Mouse (Mus musculus) liver, embryonic 16.5 days (tissue): ENCODE data around the gene Ppp1ca. TPM values are rescaled to one million over a fixed set of nuclear protein-coding genes. Genes with fewer than 3 reads are reported as not detected.

Experiments used
- ATAC-seq: fragments of 200-750 bp; cut with Nextera tagmentation; 2 replicates; pipeline ENCODE4 v1.8.0; 2017; ENCODE audit warnings: low read depth, mild to moderate bottlenecking, moderate number of reproducible peaks, moderate library complexity
- H3K27ac ChIP-seq: fragments of 300-500 bp; sonication (generic); 2 replicates; pipeline ENCODE4 v1.5.1; 2014; ENCODE audit warnings: mild to moderate bottlenecking, low read length
- H3K27me3 ChIP-seq: fragments of 300-500 bp; sonication (generic); 2 replicates; pipeline ENCODE4 v1.6.1; 2014; ENCODE audit warnings: low read depth, low read length, mixed read lengths; ENCODE audit not compliant: control insufficient read depth, insufficient read depth
- H3K36me3 ChIP-seq: fragments of 300-500 bp; sonication (generic); 2 replicates; pipeline ENCODE4 v1.6.1; 2014; ENCODE audit warnings: mild to moderate bottlenecking; ENCODE audit not compliant: control insufficient read depth, insufficient read depth
- H3K4me1 ChIP-seq: fragments of 300-500 bp; sonication (generic); 2 replicates; pipeline ENCODE4 v1.6.1; 2014; ENCODE audit warnings: low read depth, low read length, mixed read lengths; ENCODE audit not compliant: control insufficient read depth
- H3K4me2 ChIP-seq: fragments of 300-500 bp; sonication (generic); 2 replicates; pipeline ENCODE4 v1.6.1; 2014; ENCODE audit warnings: low read depth, low read length, mixed read lengths
- H3K4me3 ChIP-seq: fragments of 300-500 bp; sonication (generic); 2 replicates; pipeline ENCODE4 v1.5.1; 2014; ENCODE audit warnings: low read depth, mild to moderate bottlenecking, low read length
- H3K9ac ChIP-seq: fragments of 300-500 bp; sonication (generic); 2 replicates; pipeline ENCODE4 v1.6.1; 2014; ENCODE audit warnings: low read depth, low read length
- H3K9me3 ChIP-seq: fragments of 300-500 bp; sonication (generic); replicated peaks from 2 replicates; pipeline ENCODE4 v1.6.1; 2016; ENCODE audit warnings: low read length; ENCODE audit not compliant: control insufficient read depth
- WGBS: fragments of 180-500 bp; shearing (Covaris S2); extraction: QIAGEN DNeasy Blood & Tissue Kit; methylation state at CpG from one replicate; pipeline ENCODE4 v1.1.7; 2014; ENCODE audit not compliant: insufficient replicate concordance; 5-methylcytosine and 5-hydroxymethylcytosine counted together
- polyA plus RNA-seq: library from polyadenylated mRNA; unstranded; fragments of >200 nt; fragmentation: Nextera tagmentation; extraction: Ambion mirVana; gene quantifications from 2 replicates; pipeline ENCODE4 v1.2.1, GENCODE M21; 2015

Ppp1ca gene
- polyA plus RNA-seq, 1 experiment from 2014 or later, result 380 TPM

DNA sequence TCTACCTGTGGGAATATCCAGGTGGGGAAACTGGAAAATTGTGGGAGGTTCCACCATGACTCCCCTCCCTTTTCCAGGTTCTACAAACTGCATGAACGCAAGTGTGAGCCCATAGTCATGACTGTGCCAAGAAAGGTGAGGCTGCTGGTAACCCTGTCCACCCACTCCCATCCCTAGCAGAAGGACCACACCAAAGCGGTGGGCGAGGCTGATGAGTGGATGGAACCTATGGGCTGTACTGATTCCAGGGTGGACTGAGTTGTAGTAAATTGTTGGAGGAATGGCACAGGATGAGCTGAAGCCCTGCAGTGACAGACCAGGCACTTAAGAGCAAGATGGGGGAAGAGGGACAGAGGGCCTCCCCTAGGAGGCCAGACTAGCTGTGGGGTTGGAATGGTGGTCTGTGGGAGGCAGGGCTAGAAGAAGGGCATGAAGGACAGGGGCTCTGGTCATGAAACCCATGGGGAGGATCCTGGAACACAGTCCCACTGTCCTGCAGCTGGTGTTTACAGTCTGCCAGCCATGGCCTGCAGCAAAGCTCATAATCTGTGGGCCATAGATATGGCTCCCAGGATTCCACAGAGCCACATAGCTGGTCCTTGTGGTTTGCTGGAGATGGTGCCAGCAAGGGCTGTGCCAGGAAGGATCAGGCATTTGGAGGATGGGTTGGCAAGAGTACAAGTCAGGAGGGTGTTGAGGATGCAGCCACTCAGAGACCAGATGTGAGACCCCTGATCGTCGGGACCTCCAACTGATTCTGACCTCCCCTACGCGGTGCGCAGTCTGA lies 39.2 kb upstream of the Ppp1ca start:
- Histone ChIP-seq H3K9ac (no peak overlapping the region), H3K27ac (no peak overlapping the region), H3K4me3 (no peak overlapping the region), H3K27me3 (no peaks in the 10 kb centered on the region), H3K4me2 (no peak overlapping the region), H3K36me3 (no peaks in the 10 kb centered on the region; the same call in none of the 2 replicates), H3K4me1 (peaks cover 28% of the 10 kb centered on the region), H3K9me3 (no peaks in the 10 kb centered on the region)
- ATAC-seq, result no peak
- WGBS, result 86% methylated on average over 8 of the region's 8 CpGs

DNA sequence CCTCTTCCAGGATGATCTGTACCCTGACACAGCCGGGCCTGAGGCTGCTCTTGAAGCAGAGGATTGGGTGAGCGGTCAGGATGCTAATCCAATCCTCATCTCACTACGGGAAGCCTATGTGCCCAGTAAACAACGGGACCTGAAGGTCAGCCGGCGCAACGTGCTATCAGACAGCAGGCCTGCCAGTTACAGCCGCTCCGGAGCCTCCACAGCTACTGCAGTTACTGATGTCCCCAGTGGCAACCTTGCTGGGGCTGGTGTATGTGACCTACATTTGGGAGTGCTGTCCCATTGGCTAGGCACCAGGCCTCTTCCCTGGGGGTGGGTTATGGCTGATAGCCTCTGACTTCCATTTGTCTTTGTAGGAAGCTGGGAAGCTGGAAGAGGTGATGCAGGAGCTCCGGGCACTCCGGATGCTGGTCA lies 38.6 kb upstream of the Ppp1ca start, which contains the start of gene Ptprcap:
Gene Ptprcap, plus strand, starts transcription at position 373 of the 423 bp plus-strand sequence.
- peak within 1 kb of the TSS; percentile 12; the same call in 1 of the 2 replicates for H3K27ac ChIP-seq
- no peaks in the 10 kb centered on the region for H3K27me3 ChIP-seq
- H3K36me3 ChIP-seq, result peaks cover 3% of the 10 kb centered on the region
- H3K4me3 ChIP-seq, result peak within 1 kb of the TSS; percentile 3
- H3K4me1 ChIP-seq, result peaks cover 22% of the 10 kb centered on the region
- 75% methylated on average over 11 of the region's 11 CpGs for WGBS
- H3K4me2 ChIP-seq, result no peak within 1 kb of the TSS
- H3K9ac ChIP-seq, result no peak within 1 kb of the TSS
- no peaks in the 10 kb centered on the region for H3K9me3 ChIP-seq
- no peak for ATAC-seq

DNA sequence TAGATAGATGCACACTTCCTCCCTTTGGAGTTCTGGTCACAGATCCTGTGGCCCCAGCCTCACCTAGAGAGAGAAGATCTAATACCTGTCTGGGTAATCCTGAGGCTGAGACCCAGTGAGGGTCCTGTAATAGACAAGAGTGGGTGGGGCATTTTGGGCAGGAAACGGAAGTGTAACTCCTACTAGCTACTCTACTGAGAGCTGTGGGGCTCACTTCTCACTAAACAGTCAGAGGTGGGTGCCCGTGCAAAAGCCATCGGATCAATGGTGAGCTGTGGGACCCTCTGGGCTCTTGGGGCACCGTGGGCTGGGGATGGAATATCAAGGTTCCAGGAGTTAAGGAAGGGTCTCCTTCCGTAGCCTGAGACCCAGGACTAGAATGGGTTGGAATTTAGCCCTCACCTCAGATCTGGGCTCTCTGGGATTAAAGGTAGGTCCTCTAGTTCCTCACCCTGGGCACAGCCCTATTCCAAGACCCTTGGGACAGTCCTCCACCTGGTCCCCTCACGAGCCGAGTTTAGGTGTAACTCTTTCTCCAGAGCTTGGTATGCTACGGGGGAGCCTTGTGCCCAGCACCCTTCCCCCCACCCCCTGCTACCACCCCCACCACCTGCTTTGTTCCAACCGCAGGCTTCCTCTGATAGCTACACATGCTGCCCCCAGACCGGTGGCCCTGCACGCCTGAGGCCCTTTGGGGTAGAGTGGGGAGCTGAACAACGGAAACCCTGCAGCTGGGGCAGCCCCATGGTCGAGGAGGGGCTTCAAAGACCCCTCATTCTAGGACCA lies 37.2 kb upstream of the Ppp1ca start:
- ATAC-seq, result 0 out of 2 replicates have a peak, but pooled peaks have one; percentile 24
- Histone ChIP-seq H3K4me2 (peak overlapping the region; percentile 10; the same call in 1 of the 2 replicates), H3K9ac (peak overlapping the region; percentile 33; the same call in 1 of the 2 replicates), H3K4me3 (peak overlapping the region; percentile 3), H3K36me3 (peaks cover 7% of the 10 kb centered on the region), H3K4me1 (peaks cover 10% of the 10 kb centered on the region), H3K9me3 (no peaks in the 10 kb centered on the region), H3K27ac (peak overlapping the region; percentile 14), H3K27me3 (no peaks in the 10 kb centered on the region)
- WGBS, result 26% methylated on average over 13 of the region's 13 CpGs

DNA sequence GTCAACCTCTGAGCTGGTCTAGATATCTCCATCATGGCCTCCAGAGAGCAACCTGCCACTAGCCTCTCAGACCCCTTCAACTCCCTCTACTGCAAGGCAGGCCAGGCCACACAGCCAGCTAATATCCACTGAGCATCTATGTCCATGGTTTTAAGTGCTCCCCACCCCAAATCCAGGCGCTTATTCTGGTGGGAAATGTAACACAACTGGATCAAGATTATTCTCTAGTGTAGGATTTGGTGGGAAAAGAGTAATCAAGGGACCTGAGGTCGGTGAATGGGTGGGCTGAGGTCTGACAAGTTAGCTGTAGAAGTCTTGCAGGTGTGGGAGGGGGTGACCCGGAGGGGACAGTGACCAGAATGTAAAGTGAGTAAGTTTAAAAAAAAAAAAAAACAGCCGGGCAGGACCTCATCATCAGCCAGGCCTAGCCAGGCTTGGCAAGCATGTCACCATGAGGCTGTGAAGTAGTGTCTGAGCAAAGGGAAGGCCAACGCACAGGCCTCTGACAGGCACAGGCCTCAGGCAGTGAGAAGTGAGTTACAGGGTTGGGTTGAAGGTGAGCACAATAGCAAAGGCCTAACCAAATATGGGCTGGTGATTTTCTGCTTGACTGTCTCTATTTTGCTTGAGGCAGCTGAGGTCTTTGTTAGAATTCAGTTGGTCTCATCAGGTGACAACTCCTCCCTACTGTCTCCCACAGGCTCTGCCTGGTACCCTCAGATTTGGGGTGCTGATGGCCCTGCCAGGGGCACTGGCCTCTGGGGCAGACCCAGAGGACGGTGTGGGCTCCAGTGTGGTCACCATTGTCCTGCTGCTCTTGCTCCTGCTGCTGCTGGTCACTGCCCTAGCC lies 36.4 kb upstream of the Ppp1ca start:
- Histone ChIP-seq H3K4me2 (0 out of 2 replicates have a peak overlapping the region, but pooled peaks have one; percentile 10), H3K4me1 (peaks cover 9% of the 10 kb centered on the region), H3K36me3 (peaks cover 7% of the 10 kb centered on the region), H3K27ac (peak overlapping the region; percentile 31), H3K9ac (peak overlapping the region; percentile 33; the same call in 1 of the 2 replicates), H3K4me3 (peak overlapping the region; percentile 3), H3K27me3 (no peaks in the 10 kb centered on the region), H3K9me3 (no peaks in the 10 kb centered on the region)
- 39% methylated on average over 6 of the region's 6 CpGs for WGBS
- no peak for ATAC-seq

DNA sequence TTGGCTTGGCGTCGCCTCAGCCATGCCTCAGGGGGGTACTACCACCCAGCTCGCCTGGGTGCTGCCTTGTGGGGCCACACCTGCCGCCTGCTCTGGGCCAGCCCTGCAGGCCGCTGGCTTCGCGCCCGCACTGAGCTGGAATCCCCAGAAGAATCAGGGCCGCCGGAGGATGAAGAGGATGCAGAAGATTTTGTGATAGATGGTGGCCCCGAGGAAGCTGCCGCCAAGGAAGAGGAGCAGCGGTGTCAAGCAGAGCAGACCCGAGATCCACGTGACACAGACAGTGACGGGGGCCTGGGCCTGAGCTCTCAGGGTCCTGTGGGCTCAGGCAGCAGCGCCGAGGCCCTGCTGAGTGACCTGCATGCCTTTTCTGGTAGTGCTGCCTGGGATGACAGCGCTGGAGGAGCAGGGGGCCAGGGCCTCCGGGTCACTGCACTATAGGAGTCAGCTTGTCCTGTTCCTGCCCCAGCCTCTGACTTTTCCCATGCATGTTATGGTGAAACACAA lies 35.7 kb upstream of the Ppp1ca start:
- no peak overlapping the region for H3K9ac ChIP-seq
- ATAC-seq, result no peak

DNA sequence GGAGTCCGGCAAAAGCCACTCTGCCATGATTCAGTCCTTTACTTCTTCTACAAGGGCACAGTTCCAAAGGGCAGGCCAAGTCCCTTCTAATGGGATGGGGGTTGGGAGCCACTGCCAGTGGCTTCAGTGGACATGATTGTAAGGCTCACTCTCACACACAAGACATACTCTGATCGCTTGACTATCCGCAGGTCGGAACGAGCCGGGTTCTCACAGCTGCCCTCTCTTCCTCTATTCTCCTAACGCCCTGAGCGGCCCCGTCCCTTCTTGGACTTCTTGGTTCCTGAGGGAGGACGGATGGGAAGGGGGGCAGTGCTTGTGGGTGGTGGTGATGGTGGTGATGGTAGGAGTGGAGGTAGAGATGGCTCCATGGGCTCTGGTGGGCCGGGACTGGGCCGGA lies 35.1 kb upstream of the Ppp1ca start:
- H3K27ac ChIP-seq, result no peak overlapping the region
- H3K9ac ChIP-seq, result no peak overlapping the region
- H3K27me3 ChIP-seq, result no peaks in the 10 kb centered on the region
- no peak overlapping the region for H3K4me3 ChIP-seq
- 82% methylated on average over 12 of the region's 12 CpGs for WGBS
- no peak for ATAC-seq
- H3K36me3 ChIP-seq, result peaks cover 10% of the 10 kb centered on the region
- H3K4me2 ChIP-seq, result no peak overlapping the region
- H3K4me1 ChIP-seq, result peaks cover 10% of the 10 kb centered on the region
- no peaks in the 10 kb centered on the region for H3K9me3 ChIP-seq

More for the DNA sequence above, 35.7 kb upstream of the Ppp1ca start:
- Histone ChIP-seq H3K27me3 (no peaks in the 10 kb centered on the region), H3K4me1 (peaks cover 9% of the 10 kb centered on the region), H3K9me3 (no peaks in the 10 kb centered on the region), H3K36me3 (peaks cover 10% of the 10 kb centered on the region), H3K4me2 (no peak overlapping the region), H3K4me3 (no peak overlapping the region), H3K27ac (no peak overlapping the region)
- 64% methylated on average over 20 of the region's 20 CpGs for WGBS

DNA sequence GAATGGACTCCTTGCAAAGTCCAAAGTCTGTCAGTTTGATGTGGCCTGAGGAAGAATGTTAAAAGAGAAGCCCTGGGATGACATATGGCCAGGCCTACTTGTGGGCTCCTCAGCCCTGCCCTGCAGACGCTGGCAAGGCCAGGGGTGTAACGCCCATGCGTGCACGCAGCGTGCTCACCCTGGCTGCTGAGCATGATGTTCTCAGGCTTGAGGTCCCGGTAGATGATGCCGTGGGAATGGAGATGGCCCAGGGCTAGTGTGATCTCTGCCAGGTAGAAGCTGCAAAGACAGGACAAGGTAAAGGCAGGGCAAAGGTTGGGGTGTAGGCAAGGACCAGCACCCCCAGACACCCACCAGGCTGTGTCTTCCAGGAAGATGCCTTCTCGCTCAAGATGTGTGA lies 32.8 kb upstream of the Ppp1ca start:
- Histone ChIP-seq H3K27me3 (no peaks in the 10 kb centered on the region), H3K9me3 (no peaks in the 10 kb centered on the region), H3K27ac (no peak overlapping the region), H3K4me1 (peaks cover 27% of the 10 kb centered on the region), H3K4me2 (no peak overlapping the region), H3K36me3 (peaks cover 10% of the 10 kb centered on the region), H3K9ac (no peak overlapping the region), H3K4me3 (no peak overlapping the region)
- ATAC-seq, result no peak
- WGBS, result 87% methylated on average over 8 of the region's 8 CpGs
